Mouse (Mus musculus) liver, embryonic 11.5 days (tissue): ENCODE data around the gene Hand1. TPM values are rescaled to one million over a fixed set of nuclear protein-coding genes. Genes with fewer than 3 reads are reported as not detected.
"Not testable (repeated sequence)": the region's sequence is repeated elsewhere in the genome, so short reads cannot be mapped to it uniquely, and the experiment has no call there.

Source experiments
- ATAC-seq: fragments of 200-750 bp; cut with Nextera tagmentation; replicated peaks from 2 replicates; pipeline ENCODE4 v1.8.0; 2017; ENCODE audit warnings: moderate number of reproducible peaks, mild to moderate bottlenecking, moderate TSS enrichment, moderate library complexity; ENCODE audit not compliant: low FRiP score
- DNase-seq: peaks from one replicate; pipeline ENCODE4 v3.0.0-alpha.2; 2017; ENCODE audit warnings: low spot score
- H3K27ac ChIP-seq: fragments of 300-500 bp; sonication (generic); 2 replicates; pipeline ENCODE4 v1.5.1; 2014; ENCODE audit warnings: mild to moderate bottlenecking, low read depth, low read length, control low read depth
- H3K27me3 ChIP-seq: fragments of 300-500 bp; sonication (generic); replicated peaks from 2 replicates; pipeline ENCODE4 v1.6.1; 2014; ENCODE audit warnings: low read length, mixed read lengths; ENCODE audit not compliant: control insufficient read depth, insufficient read depth
- H3K36me3 ChIP-seq: fragments of 300-500 bp; sonication (generic); 2 replicates; pipeline ENCODE4 v1.6.1; 2014; ENCODE audit warnings: mild to moderate bottlenecking, low read length, moderate library complexity, mixed read lengths; ENCODE audit not compliant: control insufficient read depth, insufficient read depth
- H3K4me1 ChIP-seq: fragments of 300-500 bp; sonication (generic); replicated peaks from 2 replicates; pipeline ENCODE4 v1.6.1; 2014; ENCODE audit warnings: low read length, mixed read lengths; ENCODE audit not compliant: control insufficient read depth, insufficient read depth
- H3K4me2 ChIP-seq: fragments of 300-500 bp; sonication (generic); 2 replicates; pipeline ENCODE4 v1.6.1; 2014; ENCODE audit warnings: mild to moderate bottlenecking, control low read depth, moderate library complexity
- H3K4me3 ChIP-seq: fragments of 300-500 bp; sonication (generic); 2 replicates; pipeline ENCODE4 v1.5.1; 2014; ENCODE audit warnings: low read depth, low read length, control low read depth
- H3K9ac ChIP-seq: fragments of 300-500 bp; sonication (generic); 2 replicates; pipeline ENCODE4 v1.6.1; 2014; ENCODE audit warnings: low read depth, low read length, control low read depth
- H3K9me3 ChIP-seq: fragments of 300-500 bp; sonication (generic); 2 replicates; pipeline ENCODE4 v1.6.1; 2016; ENCODE audit warnings: low read length, inconsistent platforms, mixed read lengths; ENCODE audit not compliant: control insufficient read depth
- WGBS: fragments of 180-500 bp; shearing (Covaris S2); extraction: QIAGEN DNeasy Blood & Tissue Kit; methylation state at CpG from one replicate; pipeline ENCODE4 v1.1.7; 2014; 5-methylcytosine and 5-hydroxymethylcytosine counted together
- polyA plus RNA-seq: library from polyadenylated mRNA; unstranded; fragments of >200 nt; fragmentation: Nextera tagmentation; extraction: Ambion mirVana; gene quantifications from 2 replicates; pipeline ENCODE4 v1.2.1, GENCODE M21; 2014

Hand1 gene
- polyA plus RNA-seq, 1 experiment from 2014 or later = 11.0 TPM

DNA sequence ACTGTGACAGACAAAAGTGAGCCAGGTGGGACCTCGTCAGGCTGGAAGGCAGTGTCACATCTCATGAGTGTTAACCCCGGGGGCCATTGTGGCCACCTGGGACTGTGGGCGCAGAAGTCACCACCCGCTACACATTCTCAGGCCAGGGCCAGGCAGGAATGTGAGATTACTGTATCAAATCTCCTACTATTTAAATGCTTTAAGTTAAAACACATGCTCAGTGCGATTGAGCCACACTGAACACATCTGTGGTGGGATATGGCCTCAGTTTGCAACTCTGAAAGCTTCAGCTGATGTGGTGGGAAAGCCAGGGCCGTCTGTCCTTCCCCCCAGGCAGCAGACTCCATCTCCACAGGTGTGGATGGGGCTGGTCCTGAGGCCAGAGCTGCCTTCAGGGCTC, 21.0 kb upstream of the Hand1 start:
- Histone ChIP-seq H3K9ac (no peak overlapping the region), H3K9me3 (no peaks in the 10 kb centered on the region), H3K27ac (no peak overlapping the region), H3K4me1 (no peaks in the 10 kb centered on the region), H3K27me3 (peaks cover 4% of the 10 kb centered on the region), H3K36me3 (no peaks in the 10 kb centered on the region), H3K4me2 (no peak overlapping the region), H3K4me3 (no peak overlapping the region)
- no peak for ATAC-seq
- 64% methylated on average over 6 of the region's 6 CpGs for WGBS
- no peak for DNase-seq

DNA sequence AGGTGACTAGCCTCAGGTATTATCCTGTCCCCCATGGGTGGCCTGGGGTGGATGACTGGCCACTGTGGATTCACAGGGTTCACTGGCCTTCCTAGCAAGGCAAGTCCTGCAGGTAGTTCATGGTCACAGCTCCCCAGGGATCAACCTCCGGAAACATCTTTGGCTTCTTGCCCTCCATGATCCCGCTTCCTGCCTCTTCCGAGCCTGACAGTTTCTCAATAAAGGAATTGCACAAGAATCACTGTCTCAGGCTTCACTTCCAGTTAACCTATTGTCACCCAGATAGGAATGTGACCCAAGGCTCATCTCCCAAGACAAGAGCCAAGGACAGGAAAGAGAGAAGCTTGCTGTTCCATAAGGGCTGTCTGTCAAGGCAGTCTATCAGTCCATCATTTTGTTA, 18.3 kb upstream of the Hand1 start:
- no peak for ATAC-seq

GRCm38 (mm10) chr11:57850298-57850697, 17.7 kb upstream of the Hand1 start:
- DNase-seq (no peak), ATAC-seq (no peak)
- WGBS = 47% methylated on average over 7 of the region's 7 CpGs
- Histone ChIP-seq H3K4me3 (no peak overlapping the region), H3K4me1 (no peaks in the 10 kb centered on the region), H3K4me2 (no peak overlapping the region), H3K9ac (no peak overlapping the region), H3K27ac (no peak overlapping the region), H3K27me3 (peaks cover 11% of the 10 kb centered on the region), H3K9me3 (no peaks in the 10 kb centered on the region), H3K36me3 (no peaks in the 10 kb centered on the region)

More for the DNA sequence above, 18.3 kb upstream of the Hand1 start:
- H3K36me3 ChIP-seq = no peaks in the 10 kb centered on the region
- H3K4me2 ChIP-seq = no peak overlapping the region
- no peaks in the 10 kb centered on the region for H3K9me3 ChIP-seq
- no peak overlapping the region for H3K4me3 ChIP-seq
- WGBS = 48% methylated on average over 3 of the region's 3 CpGs
- no peaks in the 10 kb centered on the region for H3K4me1 ChIP-seq
- no peak overlapping the region for H3K27ac ChIP-seq
- no peak overlapping the region for H3K9ac ChIP-seq
- peaks cover 11% of the 10 kb centered on the region for H3K27me3 ChIP-seq
- DNase-seq = no peak

- ATAC-seq (no peak), DNase-seq (no peak)
- Histone ChIP-seq H3K4me1 (no peaks in the 10 kb centered on the region), H3K36me3 (no peaks in the 10 kb centered on the region), H3K9ac (no peak overlapping the region), H3K4me2 (no peak overlapping the region), H3K27ac (no peak overlapping the region), H3K9me3 (no peaks in the 10 kb centered on the region), H3K4me3 (no peak overlapping the region), H3K27me3 (peaks cover 7% of the 10 kb centered on the region; the same call in 1 of the 2 replicates)
- WGBS = 30% methylated on average over 7 of the region's 7 CpGs
Measured at GRCm38 (mm10) chr11:57847396-57847795, 14.8 kb upstream of the Hand1 start.

GRCm38 (mm10) chr11:57846421-57847363, 14.1 kb upstream of the Hand1 start:
- not testable (repeated sequence) for DNase-seq, H3K4me1 ChIP-seq, ATAC-seq, H3K36me3 ChIP-seq, H3K4me3 ChIP-seq, H3K9me3 ChIP-seq, H3K27me3 ChIP-seq, H3K9ac ChIP-seq, H3K27ac ChIP-seq, H3K4me2 ChIP-seq
- 77% methylated on average over 8 of the region's 9 CpGs for WGBS

DNA sequence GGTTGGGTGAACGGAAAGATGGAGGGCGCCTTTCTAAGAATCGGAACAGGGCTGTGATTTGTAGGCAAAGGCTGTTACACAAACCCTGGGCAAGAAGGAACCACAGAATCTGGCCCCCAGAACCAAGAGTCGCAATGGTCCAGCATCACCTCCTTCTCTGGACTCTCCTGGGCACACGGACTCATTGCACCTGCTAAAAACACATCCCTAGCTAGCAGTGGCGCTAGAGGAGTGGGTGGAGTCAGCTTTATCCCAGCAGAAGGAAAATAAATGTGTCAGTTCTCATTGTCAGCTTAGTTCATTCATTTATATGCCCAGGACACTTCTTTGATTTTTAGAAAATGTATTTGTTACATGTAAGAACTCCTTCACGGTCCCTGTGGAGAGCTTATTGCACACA, 8.8 kb upstream of the Hand1 start:
- DNase-seq (no peak), ATAC-seq (no peak)
- no peaks in the 10 kb centered on the region for H3K36me3 ChIP-seq
- no peak overlapping the region for H3K4me2 ChIP-seq
- 52% methylated on average over 7 of the region's 7 CpGs for WGBS
- H3K9me3 ChIP-seq = no peaks in the 10 kb centered on the region
- no peaks in the 10 kb centered on the region for H3K4me1 ChIP-seq
- no peak overlapping the region for H3K4me3 ChIP-seq
- no peak overlapping the region for H3K27ac ChIP-seq
- H3K27me3 ChIP-seq = peaks cover 53% of the 10 kb centered on the region
- no peak overlapping the region for H3K9ac ChIP-seq

DNA sequence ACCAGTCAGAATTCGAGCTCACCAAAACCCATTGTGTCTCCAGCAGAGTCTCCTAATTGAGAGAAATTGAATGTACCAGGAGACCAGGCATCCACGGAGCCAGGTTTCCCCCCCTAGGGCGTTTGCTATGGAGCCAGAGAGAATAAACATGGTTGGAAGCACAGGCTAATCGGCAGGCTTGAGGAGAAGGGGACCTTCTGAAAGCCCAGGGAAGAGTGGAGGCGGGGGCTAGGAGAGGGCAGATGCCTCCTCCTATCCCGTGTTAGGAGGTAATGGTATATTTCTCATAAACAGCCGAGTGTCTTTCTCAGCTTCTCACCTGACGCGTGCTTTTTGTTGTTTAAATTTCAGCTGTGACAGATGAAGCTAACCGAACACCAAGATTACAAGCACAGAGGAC, 8.4 kb upstream of the Hand1 start:
- Histone ChIP-seq H3K4me3 (no peak overlapping the region), H3K4me1 (no peaks in the 10 kb centered on the region), H3K27ac (no peak overlapping the region), H3K36me3 (no peaks in the 10 kb centered on the region), H3K4me2 (no peak overlapping the region), H3K9ac (no peak overlapping the region), H3K27me3 (peaks cover 57% of the 10 kb centered on the region), H3K9me3 (no peaks in the 10 kb centered on the region)
- DNase-seq (no peak), ATAC-seq (no peak)
- WGBS = 30% methylated on average over 10 of the region's 10 CpGs

DNA sequence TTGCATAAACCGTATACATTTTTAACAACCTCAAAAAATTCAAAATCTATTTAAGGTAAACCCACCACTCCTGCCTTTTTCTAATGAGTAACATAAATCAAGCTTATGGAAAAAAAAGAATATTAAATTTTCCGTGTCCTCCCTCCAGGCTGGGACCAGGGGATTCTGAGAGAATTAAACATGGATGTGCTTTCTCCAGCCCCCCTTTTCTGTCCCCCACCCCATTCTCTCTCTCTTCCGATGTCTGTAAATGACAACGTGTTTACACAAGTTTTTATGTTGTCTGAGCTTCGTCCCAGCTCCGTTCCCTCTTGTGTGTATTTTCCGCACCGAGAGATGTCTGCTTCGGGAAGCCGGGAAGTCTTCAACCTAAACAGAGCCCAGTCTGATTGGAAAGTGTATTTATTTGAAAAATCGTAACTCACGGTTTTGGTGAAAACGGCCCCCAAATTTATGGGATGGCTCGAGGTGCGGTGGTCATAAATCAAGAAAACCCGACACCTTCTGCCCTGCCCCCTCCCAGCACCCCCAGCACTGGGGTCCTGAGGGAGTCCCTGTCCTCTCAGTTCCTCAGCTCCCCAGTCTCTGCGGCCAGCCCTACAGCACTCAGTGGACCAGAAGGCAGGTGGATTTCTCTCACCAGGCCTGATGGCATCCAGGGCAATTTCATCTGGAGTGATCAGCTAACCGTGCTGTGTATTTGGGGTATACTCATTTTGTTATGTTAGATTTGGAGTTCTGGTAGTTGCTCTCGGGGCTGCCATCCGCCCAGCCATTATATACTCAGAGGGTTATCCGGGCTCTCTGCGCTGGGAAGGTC, 5.5 kb upstream of the Hand1 start:
- WGBS = 23% methylated on average over 22 of the region's 22 CpGs
- H3K9ac ChIP-seq = no peak overlapping the region
- H3K4me2 ChIP-seq = no peak overlapping the region
- H3K4me3 ChIP-seq = no peak overlapping the region
- no peak for ATAC-seq
- no peaks in the 10 kb centered on the region for H3K4me1 ChIP-seq
- H3K27ac ChIP-seq = no peak overlapping the region
- H3K36me3 ChIP-seq = no peaks in the 10 kb centered on the region
- no peaks in the 10 kb centered on the region for H3K9me3 ChIP-seq
- peaks cover 85% of the 10 kb centered on the region for H3K27me3 ChIP-seq
- DNase-seq = no peak
